Mouse (Mus musculus) kidney, postnatal 4 days (tissue): Measurements from ENCODE around the gene Gps2.

Experiments used
- DNase-seq, 2 experiments: peaks; one replicate each; pipeline ENCODE4 v3.0.0; 2021; ENCODE audit warnings: mixed read lengths in 2 of 2

Gps2 gene

DNA sequence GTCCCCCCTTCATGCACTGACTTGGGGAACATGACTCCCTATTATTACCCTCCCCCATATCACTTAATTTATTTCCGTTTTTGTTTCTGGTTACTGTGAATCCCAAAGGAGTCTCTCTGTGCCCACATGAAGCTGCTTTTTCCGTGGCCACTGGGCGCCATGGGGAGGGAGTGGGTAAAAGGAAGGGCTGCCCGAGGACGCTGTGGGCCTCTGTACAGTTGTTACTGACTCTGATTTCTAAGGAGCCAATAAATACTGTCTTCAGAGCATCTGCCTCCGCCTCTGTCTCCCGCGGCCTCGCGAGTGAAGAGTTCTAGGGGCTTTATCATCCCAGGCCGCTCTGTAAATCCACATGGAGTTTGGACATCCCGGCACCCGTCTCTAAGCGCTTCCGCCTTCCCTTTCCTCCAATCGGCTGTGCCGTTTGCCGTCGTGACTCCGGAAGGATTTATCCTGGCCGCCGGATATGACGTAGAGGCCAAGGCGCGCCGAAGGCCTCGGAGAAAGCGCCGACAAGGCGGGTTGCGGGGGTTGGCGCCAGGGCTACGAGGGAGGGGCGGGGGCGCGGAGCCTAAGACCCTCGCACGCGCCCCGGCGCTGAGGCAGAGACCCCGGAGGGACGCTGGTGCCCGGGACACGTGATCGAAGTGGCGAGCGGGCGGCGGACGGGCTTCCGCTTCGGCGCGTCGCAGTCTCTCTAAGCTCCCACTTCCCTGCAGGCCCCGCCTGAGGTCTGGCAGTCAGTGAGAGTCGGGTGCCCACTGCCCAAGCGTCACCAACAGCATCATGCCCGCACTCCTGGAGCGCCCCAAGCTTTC lies at the start of gene Gps2:
TSS of gene Gps2 (plus strand) at position 335 of the 818 bp plus-strand sequence.
- peak; percentile 93 to 96 for DNase-seq

- no peak for DNase-seq
Observed at GRCm38 (mm10) chr11:69864138-69864860, 49.4 kb upstream of the Gps2 start.

GRCm38 (mm10) chr11:69865561-69865960 lies 48.1 kb upstream of the Gps2 start:
- DNase-seq: no peak

DNA sequence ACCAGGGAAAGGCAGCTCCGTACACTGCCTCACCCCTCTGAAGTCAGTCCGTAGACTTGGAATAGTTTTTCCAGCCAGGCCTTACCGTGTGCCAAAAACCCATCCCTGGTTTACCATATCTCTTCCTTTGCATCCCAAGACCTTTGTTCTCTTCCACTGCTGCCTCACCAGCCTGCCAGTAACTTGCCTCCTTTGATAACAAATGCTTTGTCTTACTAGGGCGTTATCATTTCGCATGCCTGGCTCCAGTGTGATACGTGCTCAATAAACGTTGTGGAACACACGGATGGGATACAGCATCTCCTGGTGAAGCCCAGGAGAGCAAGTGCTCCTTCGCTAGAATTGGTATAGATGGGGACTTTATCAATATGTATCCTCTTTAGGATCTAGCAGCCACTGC lies 46.4 kb upstream of the Gps2 start:
- DNase-seq: no peak

GRCm38 (mm10) chr11:69870289-69871069 lies 43.2 kb upstream of the Gps2 start:
- DNase-seq: no peak

DNA sequence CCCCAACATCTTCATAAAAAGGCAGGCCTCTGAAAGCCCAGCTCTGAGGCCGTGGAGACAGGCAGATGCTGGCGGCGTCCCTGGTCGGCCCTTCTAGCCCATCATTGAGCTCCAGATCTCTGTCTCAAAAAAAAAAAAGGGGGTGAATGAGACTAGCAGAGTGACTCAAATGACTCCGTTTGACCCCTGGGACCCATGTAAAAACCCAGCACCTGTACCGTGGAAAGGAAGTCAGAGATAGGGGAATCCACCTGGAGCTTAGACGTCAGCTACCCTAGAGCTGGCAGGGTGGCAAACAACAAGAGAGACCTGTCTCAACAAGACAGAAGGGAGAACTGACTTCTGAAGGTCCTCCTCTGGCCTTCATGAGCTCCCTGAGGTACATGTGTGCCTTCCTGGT lies 41.9 kb upstream of the Gps2 start:
- DNase-seq: no peak

DNA sequence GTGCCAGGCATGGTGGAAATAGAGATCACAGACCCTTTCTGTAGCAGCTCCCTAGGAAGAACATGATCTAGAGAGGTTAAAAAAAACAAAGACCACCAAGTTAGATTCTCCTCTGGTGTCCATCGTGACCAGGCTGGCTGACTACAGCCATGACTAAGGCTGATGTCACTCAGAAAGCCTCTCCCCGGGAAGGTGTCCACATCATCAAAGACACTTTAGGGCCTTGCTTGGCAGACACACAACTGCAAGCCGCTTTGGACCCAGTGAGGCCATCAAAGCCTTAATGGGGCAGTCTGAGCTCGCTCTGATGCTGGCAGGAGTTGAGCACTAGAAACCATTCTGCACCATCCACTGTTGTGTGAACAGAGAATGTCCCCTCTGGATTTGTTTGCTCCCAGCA lies 41.2 kb upstream of the Gps2 start:
- DNase-seq: no peak

- DNase-seq: peak; percentile 52 to 70
Observed at GRCm38 (mm10) chr11:69876186-69876585, 37.5 kb upstream of the Gps2 start.

GRCm38 (mm10) chr11:69876867-69877266 lies 36.8 kb upstream of the Gps2 start:
- DNase-seq: peak; percentile 92 to 94

- no peak for DNase-seq
Observed at GRCm38 (mm10) chr11:69877878-69878277, 35.8 kb upstream of the Gps2 start, which contains the start of gene Tmem95. Tmem95 (minus strand) TSS chr11:69878018.

- DNase-seq: no peak
Observed at GRCm38 (mm10) chr11:69878399-69878798, 35.3 kb upstream of the Gps2 start.

GRCm38 (mm10) chr11:69878952-69879351 lies 34.7 kb upstream of the Gps2 start:
- DNase-seq: no peak

GRCm38 (mm10) chr11:69879711-69880110 lies 34.0 kb upstream of the Gps2 start:
- DNase-seq: peak in 1 of 2 experiments; percentile 28

DNA sequence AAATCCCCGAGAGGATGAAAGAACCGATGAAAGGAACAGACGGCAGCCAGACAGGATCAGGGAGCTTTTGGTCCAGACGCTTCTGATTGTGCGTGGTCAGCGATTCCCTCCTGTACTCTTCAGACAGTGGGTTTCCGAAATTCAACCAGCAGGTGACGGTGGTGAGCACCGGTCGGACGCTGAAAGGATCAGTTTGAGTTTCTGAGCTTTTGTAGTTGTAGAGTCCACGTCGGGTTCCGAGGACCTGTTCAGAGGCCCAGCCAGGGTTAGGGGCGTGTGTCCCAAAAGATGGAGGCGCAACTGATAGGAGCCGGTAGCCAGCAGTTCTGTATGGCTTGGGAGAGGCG lies 33.2 kb upstream of the Gps2 start:
- peak; percentile 83 to 90 for DNase-seq

- peak; percentile 91 to 95 for DNase-seq
Observed at GRCm38 (mm10) chr11:69880853-69881603, 32.7 kb upstream of the Gps2 start, which contains the start of gene Kctd11. Kctd11 (minus strand) TSS chr11:69881406.

GRCm38 (mm10) chr11:69881787-69882670 lies 31.7 kb upstream of the Gps2 start:
- peak in 1 of 2 experiments; percentile 15 for DNase-seq

DNA sequence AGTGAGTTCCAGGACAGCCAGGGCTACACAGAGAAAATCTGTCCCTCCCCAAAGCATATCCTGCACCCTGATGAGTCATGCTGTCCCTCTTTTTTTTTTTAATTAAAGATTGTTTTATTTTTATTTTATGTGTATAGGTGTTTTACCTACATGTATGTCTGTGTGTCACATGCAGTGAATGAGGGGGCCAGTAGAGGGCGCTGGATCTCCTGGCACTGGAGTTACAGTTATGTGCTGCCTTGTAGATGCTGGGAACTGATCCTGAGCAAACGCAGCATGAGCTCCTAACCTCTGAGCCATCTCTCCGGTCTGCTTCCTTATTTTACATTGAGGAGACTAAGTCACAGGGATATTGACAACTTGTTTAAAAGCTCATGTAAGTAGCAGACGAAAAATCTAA lies 30.6 kb upstream of the Gps2 start:
- peak; percentile 55 to 68 for DNase-seq

- DNase-seq: peak in 1 of 2 experiments; percentile 34
Observed at GRCm38 (mm10) chr11:69883527-69884151, 30.0 kb upstream of the Gps2 start.

DNA sequence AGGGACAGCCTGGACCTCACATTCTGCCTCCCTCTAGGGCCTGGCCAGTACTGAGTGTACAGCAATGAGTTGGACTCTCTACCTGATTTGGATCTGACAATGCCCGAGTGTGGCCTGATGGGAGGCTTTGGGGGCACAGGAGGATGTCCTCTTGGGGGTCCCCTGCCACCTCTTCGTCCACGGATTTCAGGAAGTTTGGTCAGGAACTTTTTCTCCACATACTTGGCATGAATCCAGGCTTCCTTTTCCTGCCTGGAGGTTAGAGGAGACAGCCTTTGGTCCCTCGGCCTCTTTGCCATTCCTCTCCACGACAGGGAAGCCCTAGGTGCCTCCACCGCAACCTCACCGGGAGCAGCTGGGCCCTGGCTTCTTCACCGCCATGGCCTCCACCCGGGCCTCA lies 29.4 kb upstream of the Gps2 start:
- DNase-seq: peak in 1 of 2 experiments; percentile 27

DNA sequence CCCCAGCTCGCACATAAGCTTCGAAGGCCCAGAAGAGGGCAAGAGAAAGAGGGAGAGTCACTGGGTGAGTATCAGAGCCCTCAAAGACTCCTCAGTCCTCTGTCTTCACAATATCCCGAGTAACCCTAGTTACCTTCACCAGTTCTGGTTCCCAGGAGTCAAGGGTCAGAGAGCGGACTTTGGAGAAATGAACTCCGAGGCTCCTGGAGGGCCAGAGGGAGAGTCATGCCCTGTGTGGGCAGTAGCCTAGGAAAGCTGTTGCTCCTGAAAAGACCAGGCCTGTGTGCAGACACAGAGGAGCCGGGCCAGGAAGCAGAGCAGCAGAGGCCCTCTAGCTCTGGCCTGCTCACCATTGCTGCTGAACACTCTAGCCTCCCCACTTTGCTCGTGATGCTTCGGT lies 29.0 kb upstream of the Gps2 start:
- DNase-seq: no peak
